Mouse (Mus musculus): Measurements from ENCODE around the gene Cdh5. TPM values are rescaled to one million over a fixed set of nuclear protein-coding genes. Genes with fewer than 3 reads are reported as not detected.

The Cdh5 gene
- 134 and 263 TPM in 2 replicates for polyA plus RNA-seq (2012; rRNA removed; ENCODE audit: low replicate concordance)

DNA sequence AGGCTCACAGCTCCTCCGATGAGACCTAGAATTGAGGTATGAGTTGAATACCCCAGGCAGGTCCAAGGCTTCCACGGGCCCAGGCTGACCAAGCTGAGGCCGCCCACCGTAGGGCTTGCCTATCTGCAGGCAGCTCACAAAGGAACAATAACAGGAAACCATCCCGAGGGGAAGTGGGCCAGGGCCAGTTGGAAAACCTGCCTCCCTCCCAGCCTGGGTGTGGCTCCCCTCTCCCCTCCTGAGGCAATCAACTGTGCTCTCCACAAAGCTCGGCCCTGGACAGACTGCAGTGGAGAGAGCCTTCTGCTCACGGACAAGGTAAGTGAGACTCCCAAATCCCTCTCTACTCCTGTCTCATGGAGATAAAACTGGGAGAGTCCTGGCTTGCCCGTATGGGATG, at the start of gene Cdh5:
Gene Cdh5 (plus strand): TSS at position 211 of the 400 bp plus-strand sequence.

DNA sequence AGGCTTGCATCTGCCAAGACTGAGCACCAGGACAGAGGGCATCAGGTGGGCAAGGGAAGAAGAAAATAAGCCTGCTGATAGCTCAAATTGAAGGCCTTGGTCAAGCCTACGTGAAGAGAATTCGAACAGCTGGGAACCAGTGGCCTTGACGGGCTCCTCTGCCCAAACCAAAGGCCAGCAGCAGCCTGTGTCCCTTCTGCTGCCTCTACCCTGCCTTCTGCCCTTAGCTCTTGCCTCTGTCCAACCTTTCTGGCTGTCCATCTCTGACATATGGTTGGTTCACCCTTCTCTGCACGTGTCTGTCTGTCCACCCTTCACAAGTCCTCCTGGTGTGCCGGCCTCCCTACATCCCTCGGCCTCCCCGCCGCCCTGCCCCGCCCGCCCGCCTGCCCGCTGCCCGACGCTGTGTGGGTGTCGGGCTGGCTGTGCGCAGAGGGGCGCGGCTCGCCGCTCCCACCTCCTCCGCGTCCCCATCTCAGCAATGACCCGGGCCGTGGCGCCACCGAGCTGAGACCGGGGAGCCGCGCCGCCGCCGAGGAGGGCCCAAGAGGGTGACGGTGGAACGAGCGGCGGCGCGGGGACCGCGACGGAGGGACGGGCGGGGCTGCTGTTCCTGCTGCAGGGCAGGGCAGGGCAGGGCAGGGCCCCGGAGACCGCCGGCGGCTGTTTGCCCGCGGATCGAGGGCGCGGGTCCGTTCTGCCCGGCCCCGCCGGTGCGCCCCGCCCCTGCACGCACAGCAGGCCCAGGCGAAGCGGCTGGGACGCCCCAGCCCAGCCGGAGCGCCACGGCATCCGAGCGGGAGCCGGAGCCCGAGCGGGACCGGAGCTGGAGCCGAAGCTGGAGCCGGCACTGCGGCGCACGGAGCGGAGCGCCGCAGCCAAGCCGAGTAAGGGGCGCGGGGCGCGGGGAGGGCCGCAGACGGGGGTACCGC, 69.0 kb downstream of the Cdh5 start, which contains the start of gene Bean1:
Gene Bean1 (plus strand): TSS at position 325 of the 932 bp plus-strand sequence.

Other genes starting within 250 kb of the Cdh5 start
- 2.3 and 5.7 TPM in 2 replicates for gene Bean1, start 68.8 kb downstream of the Cdh5 start, polyA plus RNA-seq (2012; rRNA removed; ENCODE audit: low replicate concordance)
- gene Tk2, start 146.9 kb downstream of the Cdh5 start, polyA plus RNA-seq (2012; rRNA removed; ENCODE audit: low replicate concordance), result 28.2 and 30.0 TPM in 2 replicates
- gene Cklf, start 149.2 kb downstream of the Cdh5 start, polyA plus RNA-seq (2012; rRNA removed; ENCODE audit: low replicate concordance), result 6.3 and 14.7 TPM in 2 replicates
- gene Cmtm2a, start 191.6 kb downstream of the Cdh5 start, polyA plus RNA-seq (2012; rRNA removed; ENCODE audit: low replicate concordance), result not detected in 2 replicates
- gene Gm45711, start 208.5 kb downstream of the Cdh5 start, polyA plus RNA-seq (2012; rRNA removed; ENCODE audit: low replicate concordance), result not detected in 2 replicates
- not detected in 2 replicates for gene Cmtm1, start 208.5 kb downstream of the Cdh5 start, polyA plus RNA-seq (2012; rRNA removed; ENCODE audit: low replicate concordance)
- gene Gm11020, start 219.9 kb downstream of the Cdh5 start, polyA plus RNA-seq (2012; rRNA removed; ENCODE audit: low replicate concordance), result not detected in 2 replicates
- gene Cmtm2b, start 220.6 kb downstream of the Cdh5 start, polyA plus RNA-seq (2012; rRNA removed; ENCODE audit: low replicate concordance), result not detected in 2 replicates
- 149 and 286 TPM in 2 replicates for gene Cmtm3, start 237.8 kb downstream of the Cdh5 start, polyA plus RNA-seq (2012; rRNA removed; ENCODE audit: low replicate concordance)